Mouse (Mus musculus) urinary bladder, postnatal 4 days (tissue): ENCODE measurements around the gene Npff.

ENCODE experiments used
- DNase-seq, 2 experiments: peaks; one replicate each; pipeline ENCODE4 v3.0.0; 2021 to 2022; ENCODE audit warnings: low spot score in 2 of 2

The Npff gene

GRCm38 (mm10) chr15:102524892-102525485, at the start of gene Npff:
Gene Npff, minus strand, starts transcription at chr15:102524942.
- DNase-seq, result peak; percentile 57 to 77

- no peak for DNase-seq
Observed at GRCm38 (mm10) chr15:102572081-102572480, 47.3 kb upstream of the Npff start.

- no peak for DNase-seq
Observed at GRCm38 (mm10) chr15:102567849-102568248, 43.1 kb upstream of the Npff start.

- DNase-seq, result no peak
Observed at GRCm38 (mm10) chr15:102563681-102564080, 38.9 kb upstream of the Npff start.

- DNase-seq, result no peak
Observed at GRCm38 (mm10) chr15:102563061-102563460, 38.3 kb upstream of the Npff start.

GRCm38 (mm10) chr15:102562491-102562890, 37.7 kb upstream of the Npff start:
- DNase-seq, result no peak

GRCm38 (mm10) chr15:102557580-102557979, 32.8 kb upstream of the Npff start:
- DNase-seq, result no peak

GRCm38 (mm10) chr15:102555581-102555980, 30.8 kb upstream of the Npff start:
- DNase-seq, result no peak

GRCm38 (mm10) chr15:102552599-102552998, 27.9 kb upstream of the Npff start:
- no peak for DNase-seq

GRCm38 (mm10) chr15:102547478-102547877, 22.7 kb upstream of the Npff start:
- no peak for DNase-seq

- DNase-seq, result no peak
Observed at GRCm38 (mm10) chr15:102546677-102547427, 22.1 kb upstream of the Npff start.

GRCm38 (mm10) chr15:102546246-102546645, 21.5 kb upstream of the Npff start:
- no peak for DNase-seq

- DNase-seq, result no peak
Observed at GRCm38 (mm10) chr15:102544801-102545200, 20.1 kb upstream of the Npff start.

GRCm38 (mm10) chr15:102533926-102534325, 9.2 kb upstream of the Npff start:
- no peak for DNase-seq

GRCm38 (mm10) chr15:102532106-102532900, 7.6 kb upstream of the Npff start:
- no peak for DNase-seq

- DNase-seq, result no peak
Observed at GRCm38 (mm10) chr15:102531586-102531985, 6.8 kb upstream of the Npff start.

- no peak for DNase-seq
Observed at GRCm38 (mm10) chr15:102530566-102530965, 5.8 kb upstream of the Npff start.

GRCm38 (mm10) chr15:102528396-102528795, 3.7 kb upstream of the Npff start:
- no peak for DNase-seq

- DNase-seq, result no peak
Observed at GRCm38 (mm10) chr15:102527936-102528335, 3.2 kb upstream of the Npff start.

GRCm38 (mm10) chr15:102526111-102527002, 1.6 kb upstream of the Npff start:
- no peak for DNase-seq

GRCm38 (mm10) chr15:102521480-102521879, 3.3 kb downstream of the Npff start:
- no peak for DNase-seq

GRCm38 (mm10) chr15:102520416-102520815, 4.3 kb downstream of the Npff start:
- no peak for DNase-seq
